ENCODE assay signal across 10 mouse cellular contexts in genomic region chr7:19147497-19148045, GRCm38 (mm10). TPM values are rescaled to one million over a fixed set of nuclear protein-coding genes. Genes with fewer than 3 reads are reported as not detected.
DNase-seq lines count a peak whose midpoint lies in the region; ATAC-seq and TF ChIP-seq lines count a peak whose summit lies in the region.
"Had no signal": no experiment of that assay in that cellular context is flagged by ENCODE, and none has a peak within 500 bp of the region (broad histone marks: within the 10 kb centered on the region; RNA-seq: fewer than 3 reads in every experiment).

No protein-coding gene starts in this region.

- no peak for ATAC-seq in forebrain, embryonic 16.5 days
- no peak for ATAC-seq in liver, embryonic 13.5 days (ENCODE audit: low read depth)

- TF ChIP-seq POLR2A in testis, adult 2 months (IDR thresholded peaks at IDR 0.05; ENCODE audit: control insufficient read depth, low read depth, low read length), result no peak

- H3K9ac ChIP-seq in forebrain, embryonic 16.5 days (replicated peaks; ENCODE audit: low read depth, low read length), result no peak overlapping the region
- no peak overlapping the region for H3K9ac ChIP-seq in liver, embryonic 13.5 days

- no peak for DNase-seq in forebrain, embryonic 10.5 days (ENCODE audit: extremely low spot score, low spot score)
- no peak for DNase-seq in testis, postnatal 10 days (ENCODE audit: low spot score)
- DNase-seq in liver, embryonic 13.5 days, result no peak
- no peak for DNase-seq in urinary bladder, postnatal 36 days (ENCODE audit: low spot score in 2 of 2)
- DNase-seq in urinary bladder, postnatal 25 days (ENCODE audit: low spot score), result no peak
- DNase-seq in heart, postnatal 4 days, result no peak
- DNase-seq: B cell, adult 2 months; kidney, adult 2 months had no signal

- H3K27me3 ChIP-seq in forebrain, embryonic 10.5 days (ENCODE audit: poor library complexity, severe bottlenecking), result no peaks in the 10 kb centered on the region
- H3K27me3 ChIP-seq in forebrain, embryonic 16.5 days (replicated peaks; ENCODE audit: control insufficient read depth, insufficient read depth, low read length), result no peaks in the 10 kb centered on the region
- H3K27me3 ChIP-seq in testis, adult 2 months (ENCODE audit: control insufficient read depth, insufficient read depth, low read length), result no peaks in the 10 kb centered on the region
- H3K27me3 ChIP-seq in liver, embryonic 13.5 days, result no peaks in the 10 kb centered on the region

- TF ChIP-seq CTCF in testis, adult 2 months (IDR thresholded peaks at IDR 0.05; ENCODE audit: control insufficient read depth, insufficient read depth, insufficient replicate concordance, low read depth, low read length), result no peak

- no peaks in the 10 kb centered on the region for H3K9me3 ChIP-seq in forebrain, embryonic 10.5 days
- H3K9me3 ChIP-seq in forebrain, embryonic 16.5 days (ENCODE audit: control insufficient read depth, low read length), result no peaks in the 10 kb centered on the region
- no peaks in the 10 kb centered on the region for H3K9me3 ChIP-seq in liver, embryonic 13.5 days (replicated peaks)

- peaks cover 36% of the 10 kb centered on the region for H3K36me3 ChIP-seq in forebrain, embryonic 10.5 days (replicated peaks)
- peaks cover 3% of the 10 kb centered on the region; the same call in 1 of the 2 replicates for H3K36me3 ChIP-seq in forebrain, embryonic 16.5 days (ENCODE audit: control insufficient read depth, insufficient read depth)
- H3K36me3 ChIP-seq in testis, adult 2 months (ENCODE audit: control insufficient read depth, insufficient read depth, low read length), result peaks cover 4% of the 10 kb centered on the region
- H3K36me3 ChIP-seq in liver, embryonic 13.5 days, result peaks cover 14% of the 10 kb centered on the region

- no peak overlapping the region for H3K4me2 ChIP-seq in forebrain, embryonic 16.5 days (ENCODE audit: low read length)
- peak overlapping the region; percentile 96 for H3K4me2 ChIP-seq in liver, embryonic 13.5 days

- H3K4me3 ChIP-seq in forebrain, embryonic 10.5 days, result peak overlapping the region; percentile 89; the same call in 1 of the 2 replicates
- no peak overlapping the region for H3K4me3 ChIP-seq in forebrain, embryonic 16.5 days (replicated peaks; ENCODE audit: low read length)
- peak overlapping the region; percentile 73 for H3K4me3 ChIP-seq in testis, adult 2 months (ENCODE audit: control insufficient read depth, low read depth, low read length)
- H3K4me3 ChIP-seq in liver, embryonic 13.5 days (replicated peaks), result peak overlapping the region; percentile 77; the same call in 1 of the 2 replicates

- H3K4me1 ChIP-seq in forebrain, embryonic 10.5 days, result peaks cover 30% of the 10 kb centered on the region
- H3K4me1 ChIP-seq in forebrain, embryonic 16.5 days (replicated peaks; ENCODE audit: control insufficient read depth, insufficient read depth, low read length), result peaks cover 16% of the 10 kb centered on the region
- peaks cover 6% of the 10 kb centered on the region for H3K4me1 ChIP-seq in testis, adult 2 months (ENCODE audit: control insufficient read depth, insufficient read depth, low read length)
- H3K4me1 ChIP-seq in liver, embryonic 13.5 days (replicated peaks), result peaks cover 29% of the 10 kb centered on the region

- WGBS in forebrain, embryonic 10.5 days, result 64% methylated on average over 6 of the region's 6 CpGs
- 65% methylated on average over 6 of the region's 6 CpGs for WGBS in forebrain, embryonic 16.5 days
- 34% methylated on average over 6 of the region's 6 CpGs for WGBS in liver, embryonic 13.5 days (ENCODE audit: insufficient replicate concordance)

- no peak overlapping the region for H3K27ac ChIP-seq in forebrain, embryonic 10.5 days
- no peak overlapping the region for H3K27ac ChIP-seq in forebrain, embryonic 16.5 days (ENCODE audit: low read length)
- H3K27ac ChIP-seq in testis, adult 2 months (ENCODE audit: control insufficient read depth, insufficient read depth, low read depth, low read length), result no peak overlapping the region
- H3K27ac ChIP-seq in liver, embryonic 13.5 days, result no peak overlapping the region

RNA-seq across cellular contexts. Expression of gene Qpctl, which starts 1.5 kb away (rescaled TPM):
- polyA plus RNA-seq in forebrain, embryonic 10.5 days (2016; fragmentation: Nextera tagmentation; extraction: Ambion mirVana), result 14.7 and 16.0 TPM in 2 replicates
- polyA plus RNA-seq in forebrain, embryonic 16.5 days (2015; fragmentation: Nextera tagmentation; extraction: Ambion mirVana), result 17.1 and 22.4 TPM in 2 replicates
- 12.7 and 13.5 TPM in 2 replicates for polyA plus RNA-seq in testis, adult 2 months (2012; rRNA removed)
- 4.0 and 4.3 TPM in 2 replicates for polyA plus RNA-seq in liver, embryonic 13.5 days (2015; fragmentation: Nextera tagmentation; extraction: Ambion mirVana)
- 1 to 10 TPM; 6.9 to 7.7 TPM for total RNA-seq in heart, postnatal 4 days (2021)

RNA-seq across cellular contexts. Expression of gene Snrpd2, which starts 2.0 kb away (rescaled TPM):
- polyA plus RNA-seq in forebrain, embryonic 10.5 days (2016; fragmentation: Nextera tagmentation; extraction: Ambion mirVana), result 183 and 193 TPM in 2 replicates
- polyA plus RNA-seq in forebrain, embryonic 16.5 days (2015; fragmentation: Nextera tagmentation; extraction: Ambion mirVana), result 116 and 118 TPM in 2 replicates
- polyA plus RNA-seq in testis, adult 2 months (2012; rRNA removed), result 135 and 140 TPM in 2 replicates
- polyA plus RNA-seq in liver, embryonic 13.5 days (2015; fragmentation: Nextera tagmentation; extraction: Ambion mirVana), result 85.9 and 89.4 TPM in 2 replicates
- total RNA-seq in heart, postnatal 4 days (2021), result 10 to 100 TPM; 95.2 to 99.9 TPM

RNA-seq across cellular contexts. Expression of gene Gipr, which starts 18.4 kb away (rescaled TPM):
- polyA plus RNA-seq in forebrain, embryonic 10.5 days (2016; fragmentation: Nextera tagmentation; extraction: Ambion mirVana), result 0.22 and 0.25 TPM in 2 replicates
- polyA plus RNA-seq in forebrain, embryonic 16.5 days (2015; fragmentation: Nextera tagmentation; extraction: Ambion mirVana), result 21.8 and 32.1 TPM in 2 replicates
- 20.9 and 24.3 TPM in 2 replicates for polyA plus RNA-seq in testis, adult 2 months (2012; rRNA removed)
- 0.17 and 0.28 TPM in 2 replicates for polyA plus RNA-seq in liver, embryonic 13.5 days (2015; fragmentation: Nextera tagmentation; extraction: Ambion mirVana)
- total RNA-seq in heart, postnatal 4 days (2021), result 1 to 10 TPM; 1.3 TPM

RNA-seq across cellular contexts. Expression of gene Fbxo46, which starts 27.9 kb away (rescaled TPM):
- 17.8 and 18.4 TPM in 2 replicates for polyA plus RNA-seq in forebrain, embryonic 10.5 days (2016; fragmentation: Nextera tagmentation; extraction: Ambion mirVana)
- polyA plus RNA-seq in forebrain, embryonic 16.5 days (2015; fragmentation: Nextera tagmentation; extraction: Ambion mirVana), result 25.4 and 28.3 TPM in 2 replicates
- 49.3 and 59.7 TPM in 2 replicates for polyA plus RNA-seq in testis, adult 2 months (2012; rRNA removed)
- 5.6 and 6.4 TPM in 2 replicates for polyA plus RNA-seq in liver, embryonic 13.5 days (2015; fragmentation: Nextera tagmentation; extraction: Ambion mirVana)
- total RNA-seq in heart, postnatal 4 days (2021), result 1 to 10 TPM; 5.5 to 7.2 TPM

RNA-seq across cellular contexts. Expression of gene Eml2, which starts 28.6 kb away (rescaled TPM):
- 5.3 and 6.4 TPM in 2 replicates for polyA plus RNA-seq in forebrain, embryonic 10.5 days (2016; fragmentation: Nextera tagmentation; extraction: Ambion mirVana)
- 8.3 and 14.4 TPM in 2 replicates for polyA plus RNA-seq in forebrain, embryonic 16.5 days (2015; fragmentation: Nextera tagmentation; extraction: Ambion mirVana)
- polyA plus RNA-seq in testis, adult 2 months (2012; rRNA removed), result 11.1 and 12.9 TPM in 2 replicates
- 3.6 and 4.4 TPM in 2 replicates for polyA plus RNA-seq in liver, embryonic 13.5 days (2015; fragmentation: Nextera tagmentation; extraction: Ambion mirVana)
- total RNA-seq in heart, postnatal 4 days (2021), result 10 to 100 TPM; 70.6 to 77.3 TPM

Comparison
In these comparisons a context has a peak if more than half of its experiments do, and no peak if none do; other contexts are left out.
1. RNA of gene Gipr, which starts 18.4 kb away (polyA plus RNA-seq): 21.8 to 32.1 TPM in forebrain, embryonic 16.5 days and 20.9 to 24.3 TPM in testis, adult 2 months; 0.17 to 0.28 TPM in liver, embryonic 13.5 days and 0.22 to 0.25 TPM in forebrain, embryonic 10.5 days; every median in the first group is over 10 times any median in the second.